Mouse (Mus musculus): ENCODE measurements at regions not wholly inside any gene's neighbourhood (a gene's known extent, or its start where the extent isn't known, plus 50 kb on each side); places are given as distances from the start of the nearest gene placed in this dataset.

DNA sequence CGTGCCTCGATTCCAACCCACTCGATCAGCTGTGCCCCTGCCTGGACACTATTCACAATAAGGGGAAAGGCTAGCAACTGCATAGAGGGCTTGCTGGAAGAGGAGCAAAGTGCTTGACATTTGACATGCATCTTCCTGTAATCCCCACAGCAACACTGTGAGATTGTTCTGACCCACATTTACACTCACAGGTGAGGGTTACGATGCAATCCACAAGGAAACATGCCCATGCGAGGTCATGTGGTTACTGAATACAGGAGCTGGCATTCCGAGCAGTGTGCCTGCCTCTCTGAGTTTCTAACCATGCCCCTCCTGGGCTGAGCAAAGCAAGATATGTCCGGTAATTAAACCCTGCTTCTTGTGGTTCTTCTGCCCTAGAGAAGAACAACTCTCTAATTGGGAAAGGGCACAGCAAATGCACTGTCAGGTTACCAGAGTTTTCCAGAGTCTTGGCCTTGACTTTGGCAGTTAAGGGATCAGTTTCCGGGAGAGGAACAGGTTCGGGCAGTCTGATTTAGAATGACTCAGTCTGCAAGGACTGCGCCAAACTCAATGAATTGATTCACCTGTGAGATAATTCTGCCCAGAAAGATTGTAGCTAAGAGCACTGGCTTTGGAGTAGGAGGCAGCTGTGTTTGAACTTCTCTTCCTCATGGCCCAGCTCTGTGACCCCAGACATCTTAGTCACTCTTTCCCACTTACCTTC is 236.7 kb downstream of the Opa1 start:
- TF ChIP-seq POLR2A (IDR thresholded peaks at IDR 0.05; ENCODE audit: borderline replicate concordance, insufficient read depth, low read length) (no peak), CTCF (IDR thresholded peaks at IDR 0.05; ENCODE audit: borderline replicate concordance, insufficient read depth, low read depth, low read length) (no peak)

Measured in cerebellum, adult 2 months (tissue).